Mouse (Mus musculus) ES-Bruce4 (cell line): ENCODE data around the gene Dck.

Experiments used
- CTCF ChIP-seq: IDR thresholded peaks from one replicate; pipeline ENCODE4 v1.8.1; 2011; ENCODE audit warnings: low read depth, low read length
- EP300 ChIP-seq: IDR thresholded peaks from 2 replicates; pipeline ENCODE4 v1.6.1; 2011; ENCODE audit warnings: low read depth, low read length; ENCODE audit not compliant: insufficient read depth
- POLR2A ChIP-seq: IDR thresholded peaks from one replicate; pipeline ENCODE4 v1.8.1; 2011; ENCODE audit warnings: low read length; ENCODE audit not compliant: insufficient read depth

DNA sequence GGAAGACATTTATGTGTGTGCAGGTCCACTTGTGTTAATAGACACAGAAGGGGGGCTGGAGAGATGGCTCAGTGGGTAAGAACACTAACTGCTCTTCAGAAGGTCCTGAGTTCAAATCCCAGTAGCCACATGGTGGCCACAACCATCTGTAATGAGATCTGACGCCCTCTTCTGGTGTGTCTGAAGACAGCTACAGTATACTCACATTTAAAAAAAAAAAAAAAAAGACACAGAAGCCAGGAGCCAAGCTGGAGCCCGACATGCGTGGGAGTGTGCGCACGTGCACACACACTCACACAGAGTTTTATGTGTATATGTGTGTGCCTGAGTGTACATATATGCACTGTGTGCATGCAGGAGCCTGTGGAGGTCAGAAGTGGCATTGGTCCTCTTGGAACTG is 2.2 kb upstream of the Dck start:
- no peak for TF ChIP-seq CTCF
- TF ChIP-seq POLR2A = no peak
- no peak for TF ChIP-seq EP300
